Mouse (Mus musculus): ENCODE measurements at regions not wholly inside any gene's neighbourhood (a gene's known extent, or its start where the extent isn't known, plus 50 kb on each side); places are given as distances from the start of the nearest gene placed in this dataset.

DNA sequence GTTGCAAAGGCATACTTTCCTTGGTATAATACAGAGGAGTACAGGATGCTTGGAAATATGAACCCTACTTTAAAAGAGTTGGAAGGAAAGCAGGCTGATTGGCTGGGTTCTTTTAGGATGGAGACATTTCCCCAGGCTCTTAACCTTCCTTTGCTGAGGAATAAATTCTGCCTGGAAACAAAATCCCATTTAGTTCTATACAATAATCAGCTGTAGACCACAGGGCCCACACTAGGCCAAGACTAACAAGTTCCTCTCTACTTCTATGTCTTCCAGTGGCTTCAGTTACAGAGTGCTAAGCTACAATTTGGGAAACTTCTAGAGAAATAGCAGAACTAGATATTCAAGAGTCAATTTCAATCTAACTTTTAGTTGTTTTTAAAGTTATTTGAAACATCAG is 384.6 kb upstream of the Xrcc4 start:
- no peak overlapping the region for H3K9ac ChIP-seq (ENCODE audit: insufficient read depth, low read depth, low read length, poor library complexity, severe bottlenecking)
- no peaks in the 10 kb centered on the region for H3K4me1 ChIP-seq (ENCODE audit: control insufficient read depth in 2 of 2, insufficient read depth in 2 of 2, low read length in 2 of 2, poor library complexity in 1 of 2)
- H3K36me3 ChIP-seq (ENCODE audit: control insufficient read depth, insufficient read depth, low read length, poor library complexity, severe bottlenecking) = no peaks in the 10 kb centered on the region
- no peaks in the 10 kb centered on the region for H3K9me3 ChIP-seq (ENCODE audit: control insufficient read depth, insufficient read depth, low read depth, low read length)
- TF ChIP-seq CHD2 (IDR thresholded peaks at IDR 0.05; ENCODE audit: low read depth, low read length) = no peak
- no peak for TF ChIP-seq MAFK (IDR thresholded peaks at IDR 0.05; ENCODE audit: insufficient read depth, low read depth, low read length)
- TF ChIP-seq ZNF384 (IDR thresholded peaks at IDR 0.05; ENCODE audit: low read depth, low read length) = no peak
- TF ChIP-seq ZC3H11A (IDR thresholded peaks at IDR 0.05; ENCODE audit: borderline replicate concordance, low read depth, low read length) = no peak
- TF ChIP-seq HCFC1 (IDR thresholded peaks at IDR 0.05; ENCODE audit: borderline replicate concordance, insufficient read depth, low read length) = no peak
- in situ Hi-C loops (cut with MboI; ENCODE audit: low sequenced_read_pairs in 2 of 2, unreplicated experiment in 2 of 2) = no loop called here
- no peak for DNase-seq (ENCODE audit: low read depth, low spot score)
- H3K27ac ChIP-seq (ENCODE audit: insufficient read depth, low read depth, low read length, poor library complexity, severe bottlenecking) = no peak overlapping the region
- no peak overlapping the region for H3K4me3 ChIP-seq (ENCODE audit: insufficient read depth in 1 of 2, low read depth in 1 of 2, low read length in 2 of 2, poor library complexity in 1 of 2, severe bottlenecking in 1 of 2)

DNA sequence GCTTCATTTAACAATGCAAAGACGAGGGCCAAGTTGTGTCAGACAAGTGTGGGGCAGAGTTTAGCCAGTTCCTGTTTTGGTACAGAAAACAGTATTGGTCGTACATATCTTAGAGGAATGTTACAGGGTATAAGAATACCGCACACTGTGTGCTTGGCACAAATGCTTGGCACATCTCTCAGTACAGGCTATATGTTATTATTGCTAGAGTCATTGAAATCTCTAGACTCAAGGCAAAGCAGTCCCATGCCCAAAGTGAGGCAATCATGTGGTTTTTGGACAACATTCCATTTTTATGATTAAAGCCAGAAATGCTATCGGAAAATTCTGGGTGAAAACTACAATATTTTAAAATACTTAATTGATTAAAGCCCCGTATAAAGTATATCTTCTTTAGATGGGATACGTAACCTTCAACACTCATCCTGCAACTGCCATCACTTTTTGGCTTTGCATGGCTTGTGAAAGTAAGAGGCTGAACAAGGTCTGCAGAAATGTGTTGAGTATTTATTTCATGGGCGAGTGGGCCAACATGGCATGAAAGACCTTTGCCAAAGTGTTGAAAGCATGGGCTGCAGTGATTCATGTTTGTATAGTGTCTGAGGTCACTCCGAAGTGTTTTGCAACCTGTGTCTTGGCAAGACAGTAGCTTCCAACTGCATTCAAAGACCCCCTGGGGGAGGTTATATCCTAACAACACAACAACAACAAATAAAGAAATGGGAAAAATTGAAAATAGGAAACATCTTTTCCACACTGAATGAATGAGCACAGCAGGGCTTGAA is 383.8 kb upstream of the Xrcc4 start:
- no peak overlapping the region for H3K27ac ChIP-seq (ENCODE audit: insufficient read depth, low read depth, low read length, poor library complexity, severe bottlenecking)
- H3K9ac ChIP-seq (ENCODE audit: insufficient read depth, low read depth, low read length, poor library complexity, severe bottlenecking) = no peak overlapping the region
- no peak overlapping the region for H3K4me3 ChIP-seq (ENCODE audit: insufficient read depth in 1 of 2, low read depth in 1 of 2, low read length in 2 of 2, poor library complexity in 1 of 2, severe bottlenecking in 1 of 2)
- no peaks in the 10 kb centered on the region for H3K36me3 ChIP-seq (ENCODE audit: control insufficient read depth, insufficient read depth, low read length, poor library complexity, severe bottlenecking)
- no peak for DNase-seq (ENCODE audit: low read depth, low spot score)
- H3K9me3 ChIP-seq (ENCODE audit: control insufficient read depth, insufficient read depth, low read depth, low read length) = no peaks in the 10 kb centered on the region
- H3K4me1 ChIP-seq (ENCODE audit: control insufficient read depth in 2 of 2, insufficient read depth in 2 of 2, low read length in 2 of 2, poor library complexity in 1 of 2) = no peaks in the 10 kb centered on the region
- in situ Hi-C loops (cut with MboI; ENCODE audit: low sequenced_read_pairs in 2 of 2, unreplicated experiment in 2 of 2) = no loop called here
- TF ChIP-seq CHD2 (IDR thresholded peaks at IDR 0.05; ENCODE audit: low read depth, low read length) = no peak
- TF ChIP-seq ZNF384 (IDR thresholded peaks at IDR 0.05; ENCODE audit: low read depth, low read length) = no peak
- TF ChIP-seq HCFC1 (IDR thresholded peaks at IDR 0.05; ENCODE audit: borderline replicate concordance, insufficient read depth, low read length) = no peak
- no peak for TF ChIP-seq MAFK (IDR thresholded peaks at IDR 0.05; ENCODE audit: insufficient read depth, low read depth, low read length)
- TF ChIP-seq ZC3H11A (IDR thresholded peaks at IDR 0.05; ENCODE audit: borderline replicate concordance, low read depth, low read length) = no peak

DNA sequence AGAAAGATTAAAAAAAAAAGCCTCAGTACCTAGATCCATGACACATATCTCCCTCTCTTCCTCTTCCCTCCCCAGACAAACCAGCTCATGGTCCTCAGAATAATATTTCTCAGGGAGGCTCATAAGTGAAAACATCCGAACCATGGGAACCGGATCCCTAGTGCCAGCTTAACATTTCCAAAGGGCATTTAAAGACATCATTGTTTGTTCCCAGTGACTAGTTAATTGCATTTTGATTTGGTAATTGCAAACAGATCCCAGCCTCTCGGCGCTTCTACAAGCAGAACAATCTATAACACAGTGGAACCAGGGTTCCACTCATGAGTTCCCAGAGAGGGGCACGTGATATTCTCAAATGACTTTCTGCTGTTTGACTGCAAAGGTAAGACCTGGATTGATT is 376.7 kb upstream of the Xrcc4 start:
- Histone ChIP-seq H3K4me1 (ENCODE audit: control insufficient read depth in 2 of 2, insufficient read depth in 2 of 2, low read length in 2 of 2, poor library complexity in 1 of 2) (no peaks in the 10 kb centered on the region), H3K27ac (ENCODE audit: insufficient read depth, low read depth, low read length, poor library complexity, severe bottlenecking) (no peak overlapping the region), H3K36me3 (ENCODE audit: control insufficient read depth, insufficient read depth, low read length, poor library complexity, severe bottlenecking) (no peaks in the 10 kb centered on the region), H3K9ac (ENCODE audit: insufficient read depth, low read depth, low read length, poor library complexity, severe bottlenecking) (no peak overlapping the region), H3K9me3 (ENCODE audit: control insufficient read depth, insufficient read depth, low read depth, low read length) (no peaks in the 10 kb centered on the region), H3K4me3 (ENCODE audit: insufficient read depth in 1 of 2, low read depth in 1 of 2, low read length in 2 of 2, poor library complexity in 1 of 2, severe bottlenecking in 1 of 2) (no peak overlapping the region)
- TF ChIP-seq CHD2 (IDR thresholded peaks at IDR 0.05; ENCODE audit: low read depth, low read length) (no peak), ZNF384 (IDR thresholded peaks at IDR 0.05; ENCODE audit: low read depth, low read length) (no peak), ZC3H11A (IDR thresholded peaks at IDR 0.05; ENCODE audit: borderline replicate concordance, low read depth, low read length) (no peak), MAFK (IDR thresholded peaks at IDR 0.05; ENCODE audit: insufficient read depth, low read depth, low read length) (no peak), HCFC1 (IDR thresholded peaks at IDR 0.05; ENCODE audit: borderline replicate concordance, insufficient read depth, low read length) (no peak)
- in situ Hi-C loops (cut with MboI; ENCODE audit: low sequenced_read_pairs in 2 of 2, unreplicated experiment in 2 of 2) = no loop called here
- DNase-seq (ENCODE audit: low read depth, low spot score) = no peak

DNA sequence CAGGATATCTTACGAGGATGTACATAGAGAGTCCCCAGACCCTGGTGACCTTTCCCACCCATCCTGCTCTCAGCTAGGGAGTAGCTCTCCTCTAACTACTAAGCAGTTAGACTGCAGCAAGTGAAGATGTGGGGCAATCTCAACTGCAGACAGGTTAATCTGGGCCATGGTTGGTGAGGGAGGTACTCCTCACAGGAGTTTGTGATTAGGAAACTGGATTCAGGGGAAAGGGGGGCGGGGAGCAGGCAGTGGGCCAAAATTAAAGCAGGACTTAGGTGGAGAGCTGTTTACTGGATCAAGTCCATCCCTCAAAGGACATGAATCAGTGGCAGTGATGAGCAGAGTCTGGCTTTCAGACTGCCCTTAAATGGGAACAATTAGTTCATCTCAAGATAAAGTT is 374.6 kb upstream of the Xrcc4 start:
- no peak for TF ChIP-seq HCFC1 (IDR thresholded peaks at IDR 0.05; ENCODE audit: borderline replicate concordance, insufficient read depth, low read length)
- TF ChIP-seq ZNF384 (IDR thresholded peaks at IDR 0.05; ENCODE audit: low read depth, low read length) = no peak
- TF ChIP-seq CHD2 (IDR thresholded peaks at IDR 0.05; ENCODE audit: low read depth, low read length) = no peak
- no peak for TF ChIP-seq ZC3H11A (IDR thresholded peaks at IDR 0.05; ENCODE audit: borderline replicate concordance, low read depth, low read length)
- Histone ChIP-seq H3K9ac (ENCODE audit: insufficient read depth, low read depth, low read length, poor library complexity, severe bottlenecking) (no peak overlapping the region), H3K9me3 (ENCODE audit: control insufficient read depth, insufficient read depth, low read depth, low read length) (no peaks in the 10 kb centered on the region), H3K4me3 (ENCODE audit: insufficient read depth in 1 of 2, low read depth in 1 of 2, low read length in 2 of 2, poor library complexity in 1 of 2, severe bottlenecking in 1 of 2) (no peak overlapping the region), H3K27ac (ENCODE audit: insufficient read depth, low read depth, low read length, poor library complexity, severe bottlenecking) (no peak overlapping the region), H3K36me3 (ENCODE audit: control insufficient read depth, insufficient read depth, low read length, poor library complexity, severe bottlenecking) (no peaks in the 10 kb centered on the region), H3K4me1 (ENCODE audit: control insufficient read depth in 2 of 2, insufficient read depth in 2 of 2, low read length in 2 of 2, poor library complexity in 1 of 2) (no peaks in the 10 kb centered on the region)
- no peak for DNase-seq (ENCODE audit: low read depth, low spot score)
- in situ Hi-C loops (cut with MboI; ENCODE audit: low sequenced_read_pairs in 2 of 2, unreplicated experiment in 2 of 2) = no loop called here

Measured in ES-E14 (cell line).